Mouse (Mus musculus) sigmoid colon, adult 10 weeks (tissue): Measurements from ENCODE around the gene Wdr78. TPM values are rescaled to one million over a fixed set of nuclear protein-coding genes. Genes with fewer than 3 reads are reported as not detected.

Source experiments
- polyA plus RNA-seq: library from polyadenylated mRNA; stranded (reverse); fragments of 350-450 nt; fragmentation: Illumina TruSeq; extraction: RNeasy Lipid Tissue Mini Kit (QIAGEN cat#74804); gene quantifications from one replicate; pipeline ENCODE4 v1.2.3, GENCODE M21; 2014; ENCODE audit warnings: low read depth, low replicate concordance

The Wdr78 gene
- 2.4 TPM for polyA plus RNA-seq

DNA sequence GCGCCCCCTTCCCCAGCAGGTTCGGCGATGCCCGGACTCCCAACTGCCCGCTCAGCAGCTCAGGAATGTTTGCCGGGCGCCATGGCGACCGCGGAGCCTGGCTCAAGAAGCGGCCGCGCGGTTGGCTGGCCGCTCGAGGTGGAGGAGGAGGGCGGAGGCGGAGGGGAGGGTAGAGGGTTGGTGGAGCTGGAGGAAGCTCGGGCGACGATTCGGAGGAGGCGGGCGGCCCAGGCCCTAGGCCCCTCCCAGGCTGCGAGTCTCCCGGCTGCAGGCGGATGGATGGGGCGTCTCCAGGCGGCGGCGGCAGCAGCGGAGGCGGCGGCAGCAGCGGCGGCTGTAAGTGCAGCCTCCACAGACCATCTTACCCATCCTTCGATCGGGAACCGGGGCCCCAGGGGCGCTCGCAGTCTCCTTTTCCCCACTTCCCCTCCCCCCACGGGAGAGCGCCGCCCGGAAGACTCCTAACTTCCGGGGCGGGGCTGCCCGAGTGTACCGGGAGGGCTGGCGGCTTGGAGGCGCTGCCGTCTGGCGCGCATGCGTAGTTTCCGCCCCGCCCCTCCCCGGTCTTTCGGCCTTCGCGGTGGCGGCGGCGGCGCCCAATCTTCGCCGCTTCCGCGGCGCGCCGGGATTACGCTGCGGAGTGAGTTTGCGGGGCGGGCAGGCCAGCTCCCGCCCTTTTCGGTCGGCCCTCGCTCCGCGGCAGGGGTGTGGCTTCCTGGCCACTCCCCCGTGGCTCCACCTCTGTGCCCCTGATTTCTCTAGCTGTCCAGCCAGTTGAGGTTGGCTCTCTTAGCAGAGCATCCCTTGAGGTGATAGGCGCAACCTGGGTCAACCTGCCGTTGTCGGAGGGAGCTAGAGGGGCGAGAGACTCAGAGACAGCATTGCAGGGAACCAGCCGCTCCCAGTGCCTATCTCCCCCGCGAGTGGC is at the start of gene Wdr78, which contains the start of gene Mier1:
Wdr78 (minus strand) TSS at position 372 of the 928 bp plus-strand sequence.
Mier1 (plus strand) TSS at position 207 of the 928 bp plus-strand sequence.

DNA sequence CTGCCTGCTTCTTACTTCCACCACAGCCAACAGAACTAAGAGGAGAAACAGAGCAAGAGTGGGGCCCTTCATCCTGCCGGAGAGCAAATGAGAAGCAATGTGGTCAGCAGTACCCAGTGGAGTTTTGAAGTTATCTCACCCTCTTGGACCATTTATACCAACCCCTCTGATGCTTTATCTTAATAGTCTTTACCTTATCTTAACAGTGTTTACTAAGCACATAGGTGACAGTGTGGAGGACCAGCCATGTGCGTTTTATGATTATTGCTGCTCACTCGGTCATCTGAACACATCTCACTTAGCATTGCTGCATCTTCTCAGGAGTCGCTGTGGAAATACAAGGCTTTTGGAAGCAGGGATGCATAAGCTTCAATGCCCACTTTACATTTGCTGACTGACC is 87.7 kb downstream of the Wdr78 start, which contains the start of gene Insl5:
Insl5 (minus strand) TSS at position 222 of the 400 bp plus-strand sequence.

Other genes with a start within 250 kb of the Wdr78 start
- 1.5 TPM for gene Tctex1d1, start 135.9 kb downstream of the Wdr78 start, polyA plus RNA-seq
- gene Insl5, start 87.7 kb downstream of the Wdr78 start, polyA plus RNA-seq, result 110 TPM
- gene Mier1, start 165 bp downstream of the Wdr78 start, polyA plus RNA-seq, result 355 TPM
- 28.3 TPM for gene Slc35d1, start 100.6 kb upstream of the Wdr78 start, polyA plus RNA-seq
- gene 4921539E11Rik, start 176.3 kb upstream of the Wdr78 start, polyA plus RNA-seq, result 0.22 TPM
- gene Oma1, start 199.3 kb upstream of the Wdr78 start, polyA plus RNA-seq, result 16.8 TPM